15 mouse cellular contexts compared by ENCODE assay signal in the genomic region with DNA sequence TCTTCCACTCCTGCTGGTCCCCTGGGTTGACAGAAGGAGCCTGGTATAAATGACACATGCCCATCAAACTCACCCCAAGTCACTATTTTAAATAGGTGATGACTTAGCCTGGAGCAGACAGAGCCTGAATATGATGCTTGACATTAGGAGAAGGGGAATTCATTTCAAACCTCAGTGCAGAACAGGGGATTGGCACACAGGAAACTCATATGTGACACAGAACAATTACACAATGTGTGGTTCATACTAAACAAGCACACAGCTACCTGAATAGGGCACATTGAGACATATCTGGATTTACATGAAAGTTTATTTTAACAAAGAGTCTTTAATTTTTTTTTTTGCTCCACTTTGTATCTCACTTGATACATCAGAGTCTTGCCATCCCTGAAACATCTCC.
"Had no signal": no experiment of that assay in that cellular context is flagged by ENCODE, and none has a peak within 500 bp of the region (broad histone marks: within the 10 kb centered on the region; RNA-seq: fewer than 3 reads in every experiment).

No protein-coding gene starts in this region.

- ATAC-seq: hindbrain, embryonic 16.5 days; inflammation-experienced regulatory T-cells, adult 6 months; intestine, embryonic 15.5 days; intestine, postnatal 0 days; liver, embryonic 12.5 days had no signal

- DNase-seq: gastrocnemius, postnatal 14 days; gastrocnemius, postnatal 36 days; heart, adult 18-20 months; heart, postnatal 14 days; heart, postnatal 36 days; kidney, adult 18-20 months; kidney, adult 8-10 months; kidney, postnatal 10 days; kidney, postnatal 25 days; kidney, postnatal 4 days had no signal
